Mouse (Mus musculus): ENCODE results near the gene Sbds.

GRCm38 (mm10) chr5:130267316-130267715 lies 12.0 kb upstream of the Sbds start:
- TF ChIP-seq CHD2 (IDR thresholded peaks at IDR 0.05; ENCODE audit: low read depth, low read length) = no peak
- no peak for TF ChIP-seq ZC3H11A (IDR thresholded peaks at IDR 0.05; ENCODE audit: borderline replicate concordance, low read depth, low read length)
- TF ChIP-seq HCFC1 (IDR thresholded peaks at IDR 0.05; ENCODE audit: borderline replicate concordance, insufficient read depth, low read length) = no peak
